Comparison of ENCODE assay signal across 11 mouse cellular contexts in genomic region chr11:39723621-39724020, GRCm38 (mm10).
"Had no signal": no experiment of that assay in that cellular context is flagged by ENCODE, and none has a peak within 500 bp of the region (broad histone marks: within the 10 kb centered on the region; RNA-seq: fewer than 3 reads in every experiment).

No protein-coding gene starts in this region.

- H3K9ac ChIP-seq: kidney, embryonic 15.5 days; limb, embryonic 15.5 days; liver, embryonic 12.5 days; lung, embryonic 14.5 days; midbrain, embryonic 15.5 days; neural tube, embryonic 13.5 days had no signal

- H3K4me1 ChIP-seq: kidney, embryonic 15.5 days; limb, embryonic 15.5 days; liver, embryonic 12.5 days; midbrain, embryonic 15.5 days; neural tube, embryonic 13.5 days had no signal

- ATAC-seq: liver, embryonic 12.5 days; midbrain, embryonic 15.5 days had no signal

- H3K9me3 ChIP-seq: kidney, embryonic 15.5 days; limb, embryonic 15.5 days; liver, embryonic 12.5 days; midbrain, embryonic 15.5 days; neural tube, embryonic 13.5 days had no signal

- H3K4me2 ChIP-seq: kidney, embryonic 15.5 days; limb, embryonic 15.5 days; liver, embryonic 12.5 days; lung, embryonic 14.5 days; midbrain, embryonic 11.5 days; midbrain, embryonic 15.5 days; neural tube, embryonic 13.5 days had no signal

- DNase-seq: kidney, postnatal 14 days; lung, embryonic 14.5 days; lung, postnatal 10 days; lung, postnatal 4 days had no signal

- H3K27me3 ChIP-seq: kidney, embryonic 15.5 days; limb, embryonic 15.5 days; liver, embryonic 12.5 days; midbrain, embryonic 15.5 days; neural tube, embryonic 13.5 days had no signal

- H3K36me3 ChIP-seq: kidney, embryonic 15.5 days; limb, embryonic 15.5 days; liver, embryonic 12.5 days; midbrain, embryonic 15.5 days; neural tube, embryonic 13.5 days had no signal

- H3K4me3 ChIP-seq: kidney, embryonic 15.5 days; limb, embryonic 15.5 days; liver, embryonic 12.5 days; midbrain, embryonic 15.5 days; neural tube, embryonic 13.5 days had no signal

- H3K27ac ChIP-seq: kidney, embryonic 15.5 days; limb, embryonic 15.5 days; liver, embryonic 12.5 days; midbrain, embryonic 15.5 days; neural tube, embryonic 13.5 days; stomach, postnatal 0 days had no signal
